Mouse (Mus musculus) kidney, adult 2 months (tissue): Measurements from ENCODE around the gene Ttll12. TPM values are rescaled to one million over a fixed set of nuclear protein-coding genes. Genes with fewer than 3 reads are reported as not detected.

Experiments
- DNase-seq: peaks from one replicate; pipeline ENCODE4 v3.0.0; 2021
- H3K27ac ChIP-seq: fragments of 200-500 bp; 2 replicates; pipeline ENCODE4 v1.5.1; 2012; ENCODE audit warnings: low read depth, low read length, control low read depth, inconsistent platforms; ENCODE audit not compliant: insufficient read depth
- H3K27me3 ChIP-seq: fragments of 200-500 bp; replicated peaks from 2 replicates; pipeline ENCODE4 v1.6.1; 2012; ENCODE audit warnings: mild to moderate bottlenecking, moderate library complexity, low read length, inconsistent platforms; ENCODE audit not compliant: control insufficient read depth, insufficient read depth
- H3K36me3 ChIP-seq: fragments of 200-500 bp; 2 replicates; pipeline ENCODE4 v1.6.1; 2012; ENCODE audit warnings: mild to moderate bottlenecking, moderate library complexity, low read length, inconsistent platforms; ENCODE audit not compliant: control insufficient read depth, insufficient read depth
- H3K4me1 ChIP-seq: fragments of 200-500 bp; 2 replicates; pipeline ENCODE4 v1.6.1; 2011; ENCODE audit warnings: low read length; ENCODE audit not compliant: control insufficient read depth, insufficient read depth
- H3K4me3 ChIP-seq: fragments of 200-500 bp; 2 replicates; pipeline ENCODE4 v1.5.1; 2011; ENCODE audit warnings: mild to moderate bottlenecking, low read depth, low read length, control low read depth; ENCODE audit not compliant: insufficient read depth
- CTCF ChIP-seq: fragments of 200-500 bp; conservative IDR thresholded peaks from 2 replicates; pipeline ENCODE4 v1.5.1; 2011; ENCODE audit warnings: low read depth, mild to moderate bottlenecking, control low read depth, low read length, moderate library complexity, mixed read lengths; ENCODE audit not compliant: insufficient read depth, insufficient read length
- POLR2A ChIP-seq: fragments of 200-500 bp; IDR thresholded peaks from one replicate; pipeline ENCODE4 v1.6.1; 2011; ENCODE audit warnings: low read depth, low read length, control low read depth
- WGBS: fragments of 180-500 bp; shearing (Covaris S2); methylation state at CpG from one replicate; pipeline ENCODE4 v1.1.7; 2018; 5-methylcytosine and 5-hydroxymethylcytosine counted together
- polyA plus RNA-seq: library from polyadenylated mRNA; depleted of rRNA; stranded (reverse); fragments of >200 nt; gene quantifications from 2 replicates; pipeline ENCODE4 v1.2.3, GENCODE M21; 2012

Gene Ttll12
- polyA plus RNA-seq, 1 experiment = 18.0 TPM

- no peak for TF ChIP-seq CTCF
- no peak for TF ChIP-seq POLR2A
- Histone ChIP-seq H3K27ac (no peak overlapping the region), H3K36me3 (no peaks in the 10 kb centered on the region), H3K4me3 (no peak overlapping the region), H3K4me1 (peaks cover 34% of the 10 kb centered on the region), H3K27me3 (no peaks in the 10 kb centered on the region)
- DNase-seq = no peak
- WGBS = 53% methylated on average over 17 of the region's 17 CpGs
These were observed 59.7 kb downstream of the Ttll12 start for GRCm38 (mm10) chr15:83534960-83535889.

DNA sequence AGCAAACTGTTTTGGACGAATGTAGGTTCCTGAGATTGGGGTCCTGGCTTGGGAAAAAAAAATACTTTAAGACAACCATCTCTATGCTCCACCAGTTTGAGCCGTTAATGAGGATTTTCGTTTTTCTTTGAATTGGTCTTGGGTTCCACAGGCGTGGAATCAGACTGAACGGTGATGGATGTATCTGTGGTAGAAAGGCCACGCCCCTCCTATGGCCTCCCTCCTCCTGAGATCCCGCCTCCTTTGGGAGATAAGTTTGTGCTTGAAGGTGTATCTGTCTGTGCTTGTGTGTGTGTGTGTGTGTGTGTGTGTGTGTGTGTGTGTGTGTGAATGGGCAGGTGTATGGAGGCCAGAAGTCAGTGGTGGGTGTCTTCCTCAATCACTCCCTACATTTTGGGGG, 62.4 kb downstream of the Ttll12 start:
- Histone ChIP-seq H3K27me3 (no peaks in the 10 kb centered on the region), H3K4me1 (peaks cover 35% of the 10 kb centered on the region), H3K27ac (no peak overlapping the region), H3K36me3 (no peaks in the 10 kb centered on the region), H3K4me3 (no peak overlapping the region)
- DNase-seq = no peak
- TF ChIP-seq CTCF = no peak
- no peak for TF ChIP-seq POLR2A
- 74% methylated on average over 7 of the region's 7 CpGs for WGBS

DNA sequence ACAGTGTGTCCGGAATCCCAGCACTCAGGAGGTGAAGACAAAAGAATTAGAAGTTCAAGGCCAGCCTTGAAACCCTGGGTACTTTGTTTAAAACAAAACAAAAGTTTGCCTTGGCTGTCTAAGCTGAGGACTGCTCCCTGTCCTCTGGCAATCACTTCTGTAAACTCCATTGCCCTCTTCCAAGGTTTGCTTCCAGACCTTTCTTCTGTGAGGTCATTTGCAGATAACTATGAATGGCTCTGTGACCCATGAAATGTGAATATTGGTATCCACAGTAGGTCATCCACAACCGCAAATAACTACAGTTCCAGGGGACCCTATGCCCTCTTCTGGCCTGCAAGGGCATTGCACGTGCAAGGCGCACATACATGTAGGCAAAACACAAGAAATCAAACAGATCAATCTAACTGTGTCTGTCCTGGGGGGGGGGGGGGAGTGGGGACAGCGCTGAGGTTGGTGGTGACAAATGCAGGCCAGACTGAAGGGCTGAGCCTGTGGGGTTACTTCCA, 62.9 kb downstream of the Ttll12 start:
- Histone ChIP-seq H3K27me3 (no peaks in the 10 kb centered on the region), H3K27ac (no peak overlapping the region), H3K4me1 (peaks cover 35% of the 10 kb centered on the region), H3K36me3 (no peaks in the 10 kb centered on the region), H3K4me3 (peak overlapping the region; percentile 32; the same call in 1 of the 2 replicates)
- TF ChIP-seq POLR2A (no peak), CTCF (peak; percentile 68)
- 77% methylated on average over 5 of the region's 5 CpGs for WGBS
- DNase-seq = peak; percentile 44

DNA sequence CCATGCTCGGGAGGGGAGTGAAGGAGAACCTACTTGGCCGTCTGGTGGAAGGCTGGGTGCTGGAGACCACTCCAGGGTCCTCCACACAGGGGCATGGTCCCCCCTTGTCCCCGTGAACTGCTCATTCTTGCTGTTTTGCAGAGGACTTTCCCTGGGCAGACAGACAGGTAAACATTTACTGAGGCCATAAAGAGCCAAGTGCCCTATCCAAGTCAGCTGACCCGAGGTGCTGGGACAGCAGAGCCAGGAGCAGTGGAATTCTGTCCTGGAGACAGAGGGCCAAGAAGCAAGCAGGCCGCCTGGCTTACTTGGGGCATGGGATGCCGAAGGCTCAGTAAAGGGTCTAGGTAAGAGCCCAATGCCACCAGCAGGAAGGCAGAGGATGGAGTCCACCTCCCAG, 64.3 kb downstream of the Ttll12 start:
- 31% methylated on average over 6 of the region's 6 CpGs for WGBS
- peak; percentile 63 for TF ChIP-seq POLR2A
- no peak for TF ChIP-seq CTCF
- Histone ChIP-seq H3K4me1 (peaks cover 30% of the 10 kb centered on the region), H3K27me3 (no peaks in the 10 kb centered on the region), H3K4me3 (peak overlapping the region; percentile 32; the same call in 1 of the 2 replicates), H3K27ac (peak overlapping the region; percentile 97), H3K36me3 (no peaks in the 10 kb centered on the region)
- peak; percentile 89 for DNase-seq

DNA sequence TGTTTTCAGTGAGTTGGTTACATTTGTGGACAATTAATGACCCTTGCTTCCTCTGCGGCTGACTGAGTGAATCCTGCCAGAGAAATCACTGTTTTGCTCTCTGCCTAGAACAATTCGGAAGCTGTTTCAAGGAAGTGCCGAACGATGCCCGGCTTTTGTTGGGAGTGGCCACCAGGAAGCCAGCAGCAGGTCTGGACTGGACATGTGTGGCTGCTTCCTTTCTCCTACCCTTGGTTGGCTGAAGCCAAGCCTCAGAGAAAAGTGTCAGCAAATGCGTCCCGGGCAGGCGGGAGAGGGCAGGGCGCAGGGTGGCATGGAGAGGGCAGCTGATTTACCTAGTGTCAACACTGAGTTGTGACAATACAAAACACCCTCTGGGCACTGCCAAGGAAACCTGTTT, 64.7 kb downstream of the Ttll12 start:
- H3K27ac ChIP-seq = peak overlapping the region; percentile 97
- peak; percentile 92 for DNase-seq
- peaks cover 30% of the 10 kb centered on the region for H3K4me1 ChIP-seq
- H3K27me3 ChIP-seq = no peaks in the 10 kb centered on the region
- no peaks in the 10 kb centered on the region for H3K36me3 ChIP-seq
- H3K4me3 ChIP-seq = no peak overlapping the region
- WGBS = 12% methylated on average over 9 of the region's 9 CpGs
- no peak for TF ChIP-seq POLR2A
- no peak for TF ChIP-seq CTCF

GRCm38 (mm10) chr15:83529765-83530164, 65.2 kb downstream of the Ttll12 start:
- peak; percentile 86 for DNase-seq
- no peaks in the 10 kb centered on the region for H3K27me3 ChIP-seq
- TF ChIP-seq POLR2A (no peak), CTCF (no peak)
- peaks cover 25% of the 10 kb centered on the region for H3K4me1 ChIP-seq
- H3K36me3 ChIP-seq = no peaks in the 10 kb centered on the region
- no peak overlapping the region for H3K4me3 ChIP-seq
- H3K27ac ChIP-seq = peak overlapping the region; percentile 97
- 35% methylated on average over 5 of the region's 5 CpGs for WGBS

GRCm38 (mm10) chr15:83528892-83529291, 66.1 kb downstream of the Ttll12 start:
- Histone ChIP-seq H3K4me3 (no peak overlapping the region), H3K27me3 (no peaks in the 10 kb centered on the region), H3K27ac (peak overlapping the region; percentile 97), H3K36me3 (no peaks in the 10 kb centered on the region), H3K4me1 (peaks cover 22% of the 10 kb centered on the region)
- peak; percentile 85 for DNase-seq
- no peak for TF ChIP-seq POLR2A
- TF ChIP-seq CTCF = no peak
- WGBS = 46% methylated on average over 4 of the region's 4 CpGs
